Mouse (Mus musculus): ENCODE results near the gene Prss41. TPM values are rescaled to one million over a fixed set of nuclear protein-coding genes. Genes with fewer than 3 reads are reported as not detected.

Gene Prss41
- total RNA-seq, 2 experiments from 2014 or later, result 3.8 to 4.7 TPM

DNA sequence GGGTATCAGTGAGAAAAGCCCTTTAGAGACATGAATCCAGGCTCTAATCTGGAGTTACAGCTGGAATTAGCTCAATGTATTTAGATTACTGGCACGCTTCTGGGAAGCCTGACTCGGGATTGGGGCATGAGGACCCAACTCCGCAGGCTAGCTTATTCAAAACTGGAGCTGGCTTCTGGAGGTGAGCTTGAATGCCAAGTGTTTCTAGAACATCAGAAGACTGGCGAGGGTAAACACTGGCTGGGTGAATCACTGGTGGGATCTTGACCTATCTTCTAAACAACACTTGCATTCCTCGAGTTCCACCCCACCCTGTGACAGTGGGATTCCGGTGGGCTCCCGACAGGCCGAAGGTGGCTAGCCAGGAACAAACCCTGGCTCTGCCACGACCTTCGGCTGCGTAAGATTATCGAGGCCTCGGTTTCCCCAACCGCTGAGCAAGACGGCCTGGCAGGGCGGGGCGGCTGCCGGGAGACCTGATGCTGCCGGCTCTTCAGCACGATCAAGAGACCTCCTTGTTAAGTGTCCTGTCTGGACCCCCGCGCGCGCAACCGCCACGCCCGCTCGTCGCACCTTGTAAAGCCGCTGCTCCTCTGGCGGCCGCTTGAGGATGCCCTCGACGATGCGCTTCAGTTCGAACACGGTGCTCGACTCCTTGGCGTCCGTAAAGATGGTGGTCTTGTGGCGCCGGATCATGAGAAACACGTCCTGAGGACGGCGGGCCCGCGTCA, 15.5 kb downstream of the Prss41 start:
- intact Hi-C loops (cut with DNase I), result no loop called here
- DNase-seq, result peak; percentile 64

DNA sequence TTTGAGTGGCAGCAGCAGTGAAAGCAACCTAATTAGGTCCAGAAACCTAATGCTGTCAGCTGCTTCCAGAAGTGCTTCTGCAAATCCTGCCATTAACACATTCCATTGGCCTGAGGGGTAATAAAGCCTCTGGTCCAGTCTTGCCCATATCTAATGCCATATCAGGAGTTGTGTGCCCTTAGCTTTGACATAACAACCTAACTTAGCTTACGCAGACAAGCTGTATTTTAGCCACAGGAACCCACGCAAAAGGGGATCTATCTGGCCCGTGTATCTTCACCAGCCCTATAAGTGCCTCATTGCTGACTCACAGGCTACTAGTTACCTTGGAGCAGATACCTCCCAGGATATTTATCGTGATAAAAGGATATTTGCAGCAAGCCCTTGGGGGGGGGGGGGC, 18.4 kb downstream of the Prss41 start:
- intact Hi-C loops (cut with DNase I), result loop anchor here (2.0 kb wide), 1 partner anchor 15 kb away; no protein-coding TSS in a partner anchor
- DNase-seq, result no peak

GRCm38 (mm10) chr17:23823614-23824013, 20.4 kb downstream of the Prss41 start:
- no peak for DNase-seq
- intact Hi-C loops (cut with DNase I), result loop anchor here (2.0 kb wide), 1 partner anchor 13 kb away; no protein-coding TSS in a partner anchor

- intact Hi-C loops (cut with DNase I), result no loop called here
- DNase-seq, result no peak
Measured at GRCm38 (mm10) chr17:23823018-23823417, 21.0 kb downstream of the Prss41 start.

DNA sequence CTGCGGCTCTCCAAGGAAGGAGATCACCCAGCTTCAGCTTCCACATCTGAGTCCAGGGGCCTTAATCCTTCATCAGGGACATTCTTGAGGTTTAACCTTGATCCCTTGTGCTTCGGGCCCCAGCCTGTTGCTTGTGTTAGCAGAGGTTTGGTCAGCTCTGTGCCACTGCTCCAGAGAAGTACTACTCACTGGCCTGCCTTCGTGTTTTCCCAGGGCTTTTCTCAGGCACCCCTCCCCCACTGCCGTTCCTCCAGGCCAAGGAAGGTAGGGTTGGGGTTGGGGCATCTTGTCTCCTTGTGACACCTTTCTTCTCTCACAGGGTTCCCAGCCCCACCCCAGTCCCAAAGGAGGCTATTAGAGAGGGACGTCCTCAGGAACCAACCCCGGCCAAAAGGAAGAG, 21.9 kb downstream of the Prss41 start:
- intact Hi-C loops (cut with DNase I), result no loop called here

GRCm38 (mm10) chr17:23820731-23821130, 23.2 kb downstream of the Prss41 start:
- no peak for DNase-seq
- intact Hi-C loops (cut with DNase I), result no loop called here

More for the DNA sequence above, 21.9 kb downstream of the Prss41 start:
- no peak for DNase-seq

GRCm38 (mm10) chr17:23819235-23819634, 24.7 kb downstream of the Prss41 start:
- DNase-seq, result no peak
- intact Hi-C loops (cut with DNase I), result no loop called here

DNA sequence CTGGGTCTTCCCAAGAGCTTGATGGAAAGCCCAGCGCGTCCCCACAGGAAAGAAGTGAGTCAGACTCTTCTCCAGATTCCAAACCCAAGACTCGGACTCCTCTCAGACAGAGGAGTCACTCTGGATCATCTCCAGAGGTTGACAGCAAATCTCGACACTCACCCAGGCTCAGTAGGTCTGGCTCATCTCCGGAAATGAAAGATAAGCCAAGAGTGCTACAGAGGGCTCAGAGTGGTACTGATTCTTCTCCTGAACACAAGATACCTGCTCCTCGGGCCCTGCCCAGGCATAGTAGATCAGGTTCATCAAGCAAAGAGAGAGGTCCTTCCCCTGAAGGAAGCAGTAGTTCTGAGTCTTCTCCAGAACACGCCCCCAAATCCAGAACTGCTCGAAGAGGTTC, 25.4 kb downstream of the Prss41 start:
- intact Hi-C loops (cut with DNase I), result no loop called here
- DNase-seq, result no peak

DNA sequence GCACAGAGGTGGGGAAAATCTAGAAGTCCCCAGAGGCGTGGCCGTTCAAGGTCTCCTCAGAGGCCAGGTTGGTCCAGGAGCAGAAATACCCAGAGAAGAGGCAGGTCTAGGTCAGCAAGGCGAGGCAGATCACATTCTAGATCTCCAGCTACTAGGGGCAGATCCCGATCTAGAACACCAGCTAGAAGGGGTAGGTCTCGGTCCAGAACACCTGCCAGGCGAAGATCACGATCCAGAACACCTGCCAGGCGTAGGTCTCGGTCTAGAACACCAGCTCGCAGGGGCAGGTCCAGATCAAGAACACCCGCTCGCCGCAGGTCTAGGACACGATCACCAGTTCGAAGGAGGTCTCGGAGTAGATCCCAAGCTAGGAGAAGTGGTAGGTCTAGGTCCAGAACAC, 28.3 kb downstream of the Prss41 start:
- intact Hi-C loops (cut with DNase I), result no loop called here
- no peak for DNase-seq

GRCm38 (mm10) chr17:23807918-23808317, 36.1 kb downstream of the Prss41 start:
- intact Hi-C loops (cut with DNase I), result no loop called here
- no peak for DNase-seq

GRCm38 (mm10) chr17:23806867-23807266, 37.1 kb downstream of the Prss41 start:
- no peak for DNase-seq
- intact Hi-C loops (cut with DNase I), result no loop called here

- intact Hi-C loops (cut with DNase I), result no loop called here
- DNase-seq, result no peak
Measured at GRCm38 (mm10) chr17:23804426-23805085, 39.4 kb downstream of the Prss41 start.

- DNase-seq, result peak; percentile 92
- intact Hi-C loops (cut with DNase I), result no loop called here
Measured at GRCm38 (mm10) chr17:23803366-23804041, 40.5 kb downstream of the Prss41 start.

- intact Hi-C loops (cut with DNase I), result no loop called here
- DNase-seq, result peak; percentile 99
Measured at GRCm38 (mm10) chr17:23802746-23803365, 41.1 kb downstream of the Prss41 start.

GRCm38 (mm10) chr17:23801627-23802026, 42.3 kb downstream of the Prss41 start:
- DNase-seq, result no peak

GRCm38 (mm10) chr17:23797316-23797715, 46.7 kb downstream of the Prss41 start:
- intact Hi-C loops (cut with DNase I), result no loop called here
- DNase-seq, result no peak

More at GRCm38 (mm10) chr17:23801627-23802026, 42.3 kb downstream of the Prss41 start:
- intact Hi-C loops (cut with DNase I), result no loop called here

GRCm38 (mm10) chr17:23795323-23795722, 48.6 kb downstream of the Prss41 start:
- intact Hi-C loops (cut with DNase I), result no loop called here
- DNase-seq, result no peak

DNA sequence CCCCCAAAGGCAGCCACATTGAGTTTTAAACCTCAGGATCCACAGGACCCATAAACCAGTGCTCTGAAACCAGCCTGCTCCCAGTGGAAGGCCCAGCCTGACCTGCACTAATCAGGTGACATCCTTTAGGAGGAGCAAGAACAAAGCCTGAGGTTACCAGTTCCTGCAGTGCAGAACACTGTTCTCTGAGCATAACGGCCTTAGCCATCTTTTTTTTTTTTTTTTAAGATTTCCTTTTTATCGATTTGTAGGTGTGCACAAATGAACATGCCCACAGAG, 53.0 kb downstream of the Prss41 start:
- DNase-seq, result no peak
- intact Hi-C loops (cut with DNase I), result no loop called here

DNA sequence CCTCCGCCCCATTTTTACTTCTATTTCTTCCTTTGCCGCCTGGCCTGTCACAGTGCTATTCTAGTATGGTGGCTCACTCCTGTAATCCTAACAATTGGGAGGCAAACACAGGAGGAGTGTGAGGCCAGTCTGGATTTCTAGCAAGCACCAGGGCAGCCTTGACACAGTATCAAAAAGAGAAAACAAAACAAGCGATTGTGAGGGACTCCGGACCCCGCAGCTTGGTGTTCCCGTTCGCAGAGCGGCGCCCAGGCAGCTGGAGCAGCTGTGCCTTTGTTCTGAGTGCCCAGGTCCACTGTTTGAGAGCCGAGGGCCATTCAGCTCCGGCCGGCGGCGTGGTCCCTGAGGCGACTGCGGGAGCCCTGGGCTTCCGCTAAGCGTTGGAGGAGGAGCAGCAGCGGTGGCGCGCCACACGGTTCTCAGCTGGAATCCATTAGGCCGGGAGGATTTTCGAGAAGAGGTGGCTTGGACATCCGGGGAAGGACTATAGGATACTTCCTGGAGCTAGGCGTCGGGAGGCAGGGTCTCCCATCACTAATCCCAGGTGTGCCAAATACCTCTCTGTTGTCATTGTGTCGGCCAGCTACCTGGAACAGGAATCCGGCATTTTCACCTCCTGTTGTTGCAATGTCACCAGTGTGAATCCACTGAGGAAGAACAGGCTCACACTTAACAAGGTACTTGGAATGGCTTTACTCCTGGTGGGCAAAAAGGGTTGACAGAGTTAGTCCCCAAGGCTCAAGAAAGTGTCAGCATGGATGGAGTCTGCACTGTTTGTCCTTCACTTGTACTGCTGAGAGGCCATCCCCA, 53.5 kb downstream of the Prss41 start, which contains the start of gene Srrm2:
Gene Srrm2, plus strand, starts transcription at position 264 of the 810 bp plus-strand sequence.
- DNase-seq, result peak; percentile 53
- intact Hi-C loops (cut with DNase I), result no loop called here

GRCm38 (mm10) chr17:23789749-23790268, 54.2 kb downstream of the Prss41 start:
- intact Hi-C loops (cut with DNase I), result no loop called here
- no peak for DNase-seq

Data from left cerebral cortex, postnatal 4 days (tissue).